8 mouse cellular contexts compared by ENCODE assay signal in the genomic region with DNA sequence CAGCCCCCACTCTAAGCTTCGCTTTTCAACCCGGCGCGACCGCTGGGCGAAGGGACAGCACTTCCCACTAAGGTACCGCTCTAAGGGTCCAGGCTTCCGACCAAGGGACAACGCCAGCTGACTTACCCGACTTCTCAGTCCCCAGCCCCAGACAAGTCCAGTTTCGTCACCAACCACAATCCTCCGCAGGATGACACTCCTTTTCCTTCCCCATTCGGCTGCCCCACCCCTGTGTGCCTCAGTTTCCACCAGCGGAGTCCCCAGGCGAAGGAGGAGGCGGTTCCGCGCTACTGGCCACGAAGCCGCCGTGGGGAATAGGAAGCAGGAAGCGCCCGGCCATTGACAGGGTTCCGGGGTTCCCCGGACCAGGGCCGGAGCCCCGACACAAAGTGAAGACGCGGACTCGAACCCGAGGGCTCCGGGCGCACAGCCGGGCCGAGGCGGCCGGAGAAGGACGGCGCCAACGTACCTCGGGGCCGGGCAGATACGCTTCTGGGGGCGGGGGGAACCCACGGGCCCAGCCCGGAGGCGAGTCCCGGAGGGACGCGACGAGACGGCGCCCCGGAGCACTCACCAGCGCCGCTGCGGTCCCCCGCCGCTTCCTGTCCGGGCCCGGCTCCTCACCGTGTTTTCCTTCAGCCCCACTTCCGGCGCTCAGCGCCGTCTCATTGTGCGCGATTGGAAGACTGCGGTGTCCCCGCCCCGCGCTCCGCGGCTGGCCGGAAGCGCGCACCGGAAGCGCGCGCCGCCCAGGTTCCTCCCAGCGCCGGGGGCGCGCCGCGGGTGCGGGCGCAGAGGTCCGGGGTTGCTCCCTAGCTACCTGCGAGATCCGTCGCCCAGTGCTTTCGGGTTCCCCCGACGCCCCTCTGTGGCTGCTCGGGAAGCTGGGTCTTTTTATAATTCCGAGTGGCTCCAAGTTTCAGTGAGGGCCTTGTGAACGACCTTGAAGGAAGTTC. TPM values are rescaled to one million over a fixed set of nuclear protein-coding genes. Genes with fewer than 3 reads are reported as not detected.
DNase-seq lines count a peak whose midpoint lies in the region; ATAC-seq lines count a peak whose summit lies in the region.

A gene (minus strand): TSS at position 641 of the 956 bp plus-strand sequence.

- H3K4me2 ChIP-seq in hindbrain, embryonic 12.5 days (replicated peaks) = peak within 1 kb of the TSS; percentile 69

- peaks cover 36% of the 10 kb centered on the region for H3K4me1 ChIP-seq in hindbrain, embryonic 12.5 days

- no peaks in the 10 kb centered on the region for H3K9me3 ChIP-seq in hindbrain, embryonic 12.5 days (replicated peaks)

- peak; percentile 97 for DNase-seq in Muller cell, postnatal 12 days (ENCODE audit: inconsistent ontology term)
- peak; percentile 93 for DNase-seq in cerebellum, adult 9-11 months
- DNase-seq in frontal cortex, postnatal 10 days (ENCODE audit: low spot score in 2 of 2) = peak; percentile 87 to 93
- peak; percentile 89 to 94 for DNase-seq in layer of hippocampus, postnatal 14 days (ENCODE audit: low spot score in 2 of 2)
- peak; percentile 94 for DNase-seq in lung, postnatal 14 days
- DNase-seq in retina, adult 2 months (ENCODE audit: low read depth, low spot score) = peak; percentile 86
- peak; percentile 92 to 95 for DNase-seq in thymus, postnatal 36 days

- peak within 1 kb of the TSS; percentile 88 for H3K4me3 ChIP-seq in hindbrain, embryonic 12.5 days

- ATAC-seq in hindbrain, embryonic 12.5 days (ENCODE audit: low FRiP score) = peak; percentile 97

- H3K9ac ChIP-seq in hindbrain, embryonic 12.5 days = peak within 1 kb of the TSS; percentile 88

- H3K36me3 ChIP-seq in hindbrain, embryonic 12.5 days = peaks cover 15% of the 10 kb centered on the region

- no peaks in the 10 kb centered on the region for H3K27me3 ChIP-seq in hindbrain, embryonic 12.5 days

- WGBS in hindbrain, embryonic 12.5 days = under 1% methylated on average over 96 of the region's 100 CpGs

- H3K27ac ChIP-seq in hindbrain, embryonic 12.5 days = peak within 1 kb of the TSS; percentile 88

RNA-seq across cellular contexts. Expression of the gene that starts here (rescaled TPM):
- 62.9 and 70.8 TPM in 2 replicates for polyA plus RNA-seq in hindbrain, embryonic 12.5 days (2016; fragmentation: Nextera tagmentation; extraction: Ambion mirVana)
- 10 to 100 TPM; 65.5 to 67.9 TPM for total RNA-seq in layer of hippocampus, postnatal 14 days (2021)

Comparison
In these comparisons a context has a peak if more than half of its experiments do, and no peak if none do; other contexts are left out.
1. Peak in every context shown above with its lines: DNase-seq, ATAC-seq, H3K4me3 ChIP-seq and H3K27ac ChIP-seq.